Mouse (Mus musculus) thymus, adult 2 months (tissue): ENCODE measurements around the gene Sipa1l2.

ENCODE experiments used
- CTCF ChIP-seq: fragments of 200-500 bp; IDR thresholded peaks from 2 replicates; pipeline ENCODE4 v1.5.1; 2012; ENCODE audit warnings: mild to moderate bottlenecking, control low read depth, low read length, moderate library complexity, borderline replicate concordance; ENCODE audit not compliant: control insufficient read depth, poor library complexity, insufficient read depth; ENCODE audit errors: extremely low read depth
- POLR2A ChIP-seq: fragments of 200-500 bp; IDR thresholded peaks from 2 replicates; pipeline ENCODE4 v1.6.1; 2012; ENCODE audit warnings: mild to moderate bottlenecking, low read length, control low read depth, moderate library complexity; ENCODE audit not compliant: control insufficient read depth, poor library complexity, insufficient read depth; ENCODE audit errors: extremely low read depth

- TF ChIP-seq CTCF (no peak), POLR2A (no peak)
These were observed 30.3 kb downstream of the Sipa1l2 start for GRCm38 (mm10) chr8:125539056-125540013.
